Mouse (Mus musculus): Measurements from ENCODE around the gene Tcerg1l. TPM values are rescaled to one million over a fixed set of nuclear protein-coding genes. Genes with fewer than 3 reads are reported as not detected.

Gene Tcerg1l
- total RNA-seq, 2 experiments from 2014 or later, result 9.8 to 14.5 TPM

DNA sequence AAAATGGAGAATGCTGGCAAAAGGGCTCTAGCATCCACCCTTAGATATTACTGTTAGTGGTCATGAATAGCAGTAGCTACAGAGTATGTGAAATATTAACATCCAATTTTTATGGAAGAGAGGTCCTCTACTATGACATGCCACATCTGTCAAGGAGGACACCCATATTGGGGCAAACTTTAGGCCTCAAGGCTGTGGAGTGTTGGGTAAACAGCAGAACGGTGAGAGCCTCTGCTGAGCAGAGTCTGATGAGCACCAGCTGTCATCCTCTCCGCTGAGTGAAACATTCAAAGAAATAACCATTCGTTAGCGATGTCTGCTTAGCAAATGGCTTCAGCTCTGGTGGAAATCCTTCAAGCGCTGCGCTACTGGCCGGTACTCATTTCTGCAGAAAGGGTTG is 30.0 kb downstream of the Tcerg1l start:
- peak in 1 of 2 experiments; percentile 9 for DNase-seq (ENCODE audit: low spot score in 2 of 2)

DNA sequence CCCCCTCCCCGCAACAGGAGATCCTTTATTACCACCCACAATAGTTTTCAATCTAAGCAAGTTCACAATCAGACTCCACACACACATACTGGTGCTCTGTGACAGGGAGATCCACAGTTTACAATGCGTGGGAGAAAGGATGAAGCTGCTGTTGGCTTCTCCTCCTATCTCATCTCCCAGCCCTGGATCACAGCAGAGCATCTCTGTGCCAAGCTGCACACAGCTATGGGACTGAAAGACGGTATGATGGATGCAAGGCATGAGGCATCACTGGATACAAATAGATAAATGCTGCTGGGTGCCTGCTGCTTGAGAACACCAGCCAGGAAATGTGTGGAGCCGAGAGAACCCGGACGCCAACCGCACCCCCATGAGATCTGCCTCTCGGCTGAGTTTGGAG is 32.0 kb downstream of the Tcerg1l start:
- peak; percentile 22 to 30 for DNase-seq (ENCODE audit: low spot score in 2 of 2)

DNA sequence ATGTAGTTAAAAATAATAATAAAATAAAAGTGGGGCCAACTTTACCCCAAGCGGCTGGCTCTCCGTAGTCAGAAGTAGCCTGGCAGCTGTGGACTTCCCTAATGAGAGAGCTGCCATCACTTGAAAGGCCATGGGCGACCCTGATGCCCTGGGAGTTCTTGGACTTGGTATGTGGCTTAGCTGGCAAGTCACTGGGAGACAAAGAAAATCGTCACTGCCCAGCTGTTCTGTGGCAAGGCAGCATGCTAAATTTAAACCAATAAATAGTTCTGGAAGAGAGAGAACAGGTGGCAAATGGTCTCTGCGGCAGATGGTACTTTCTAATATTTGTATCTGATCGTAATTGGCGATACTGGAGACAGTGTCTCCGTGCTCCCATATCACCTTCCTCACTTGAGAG is 40.1 kb downstream of the Tcerg1l start:
- DNase-seq (ENCODE audit: low spot score in 2 of 2), result peak in 1 of 2 experiments; percentile 14

DNA sequence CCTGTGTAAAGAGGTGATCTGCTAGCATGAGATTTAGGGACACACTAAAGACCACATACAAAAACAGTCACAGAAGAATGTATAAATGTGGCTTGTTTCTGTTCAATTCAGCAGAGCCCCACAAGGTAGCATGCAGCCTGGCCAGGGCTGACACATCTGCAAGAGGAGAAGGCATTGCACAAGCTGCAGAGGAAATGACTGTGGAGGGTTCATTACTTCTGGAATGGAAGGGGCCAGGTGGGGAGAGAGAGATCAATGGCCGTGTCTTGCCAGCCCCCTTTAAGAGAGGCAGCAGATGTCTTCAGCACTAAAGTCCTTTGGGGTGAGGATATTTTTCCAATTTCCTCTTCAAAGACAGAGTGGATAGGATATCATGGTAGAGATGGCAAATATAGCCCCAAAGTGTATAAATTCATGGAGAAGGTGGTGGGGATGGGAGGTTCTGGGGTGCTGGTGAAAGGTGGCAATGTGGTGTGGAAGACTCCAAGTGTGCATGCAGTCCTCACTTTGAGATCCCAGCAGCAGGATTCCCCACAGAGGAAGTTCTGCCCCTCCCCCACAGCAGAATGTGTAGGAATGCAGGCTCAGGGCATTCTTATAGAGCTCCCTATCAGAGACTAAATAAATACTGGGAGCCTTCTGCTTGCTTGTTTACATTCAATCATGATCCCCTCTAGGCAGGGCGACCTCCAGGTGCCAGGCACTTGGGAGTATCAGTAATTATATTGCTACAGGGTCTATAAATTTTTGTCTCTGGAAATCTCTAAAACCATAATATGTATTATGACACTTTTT is 40.7 kb downstream of the Tcerg1l start:
- DNase-seq (ENCODE audit: low spot score in 2 of 2), result no peak

DNA sequence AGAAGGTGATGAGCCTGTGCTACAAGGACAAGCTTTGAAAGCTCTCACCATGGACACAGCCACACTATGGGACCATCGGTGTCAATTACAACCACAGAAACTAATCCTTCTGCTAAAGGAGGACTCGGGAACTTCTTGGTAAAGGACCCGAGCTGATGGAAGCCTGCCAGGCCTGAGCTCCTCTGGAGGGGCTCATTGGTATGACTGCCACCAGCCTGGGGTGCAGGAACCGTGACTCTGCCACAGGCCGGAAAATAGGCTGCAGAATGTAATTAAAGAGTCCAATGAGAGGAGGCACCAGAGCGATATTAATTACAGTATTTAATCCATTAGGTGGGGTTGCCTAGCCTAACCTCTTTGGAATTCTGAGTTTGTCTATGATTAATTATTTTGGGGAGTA is 52.1 kb downstream of the Tcerg1l start:
- no peak for DNase-seq (ENCODE audit: low spot score in 2 of 2)

DNA sequence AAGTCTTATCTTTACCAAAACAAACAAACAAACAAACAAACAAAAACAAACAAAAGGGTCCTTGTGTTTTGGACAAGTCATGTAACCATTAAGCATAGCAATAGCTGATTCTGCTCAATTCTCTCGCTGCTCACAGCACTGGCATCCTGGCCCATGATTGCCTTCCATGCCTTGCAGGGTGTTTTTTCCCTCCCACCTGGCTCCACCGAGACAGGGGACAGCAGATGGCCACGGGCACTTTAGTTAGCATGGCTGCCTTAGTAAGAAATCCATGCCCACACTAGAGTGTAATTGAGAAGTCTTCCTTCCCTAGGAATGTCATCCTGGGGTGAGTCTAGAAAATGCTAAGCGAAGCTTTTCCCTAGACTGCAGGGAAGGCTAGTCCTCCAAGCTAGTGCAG is 59.1 kb downstream of the Tcerg1l start:
- DNase-seq (ENCODE audit: low spot score in 2 of 2), result no peak

DNA sequence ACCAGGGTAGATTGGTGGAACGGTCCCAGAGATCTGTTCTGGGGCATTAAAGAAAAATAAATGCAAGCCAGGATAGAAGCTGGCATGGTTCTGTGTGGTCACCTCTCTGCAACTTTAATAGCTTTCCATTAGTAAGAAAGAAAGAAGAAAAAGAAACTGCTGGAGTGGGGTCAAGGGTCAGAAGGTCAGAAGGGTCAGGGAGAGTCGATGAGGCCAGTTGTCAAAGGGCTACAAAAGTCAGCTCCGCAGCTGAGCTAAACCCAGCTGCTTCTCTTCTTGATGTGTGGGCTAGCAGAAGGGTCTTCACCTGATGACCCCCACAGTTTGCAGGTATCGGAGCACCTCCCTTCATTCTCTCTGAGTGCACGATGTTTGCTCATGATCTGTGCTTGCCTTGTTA is 59.6 kb downstream of the Tcerg1l start:
- no peak for DNase-seq (ENCODE audit: low spot score in 2 of 2)

DNA sequence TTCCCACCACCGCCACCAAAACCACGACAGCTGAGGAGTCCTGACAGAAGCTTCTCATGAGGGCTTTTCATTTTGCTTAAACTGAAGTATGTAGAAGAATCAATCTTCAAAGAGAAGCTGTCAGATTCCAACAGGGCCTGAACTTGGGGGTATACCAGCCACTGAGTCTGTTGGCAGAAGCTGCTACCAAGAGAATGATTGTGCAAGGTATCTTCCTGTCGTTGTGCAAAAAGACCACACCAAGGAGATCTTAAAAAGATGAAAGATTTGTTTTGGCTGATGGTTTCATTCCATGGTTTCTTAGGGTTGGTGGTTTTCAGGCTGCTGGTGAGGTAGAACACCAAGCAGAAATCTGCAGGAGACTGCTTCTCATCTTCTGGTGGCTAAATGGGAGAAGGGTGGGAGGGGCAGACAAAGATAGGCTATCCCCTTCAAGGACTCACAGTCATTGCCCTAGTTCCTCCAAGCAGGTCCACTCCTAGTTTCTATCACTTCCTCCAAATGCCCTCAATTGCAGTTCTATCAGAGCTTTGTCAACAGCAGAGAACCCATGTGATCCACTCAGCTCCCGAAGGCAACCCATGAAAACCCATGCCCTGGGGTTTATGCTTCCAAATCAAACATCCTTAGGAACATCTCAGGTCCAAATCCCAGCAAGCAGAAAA is 64.9 kb downstream of the Tcerg1l start:
- no peak for DNase-seq (ENCODE audit: low spot score in 2 of 2)

DNA sequence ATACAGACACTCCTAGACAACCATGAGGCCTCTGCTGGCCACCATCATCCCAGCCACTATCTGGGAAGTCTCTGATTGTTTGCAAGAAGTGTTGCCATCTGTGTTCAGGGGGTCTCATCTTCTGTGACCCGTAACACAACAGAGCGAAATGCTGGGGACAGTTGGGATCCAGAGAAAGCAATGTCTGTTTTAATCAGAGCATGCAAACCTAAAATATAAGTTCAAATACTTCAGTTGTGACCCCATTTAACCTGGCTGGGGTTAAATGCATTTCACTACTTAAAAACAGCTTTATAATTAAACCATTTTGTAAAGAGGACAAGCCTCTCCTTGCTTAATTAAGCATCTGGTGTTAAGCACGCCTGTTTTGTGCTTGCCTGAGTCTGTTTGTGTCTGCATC is 66.3 kb downstream of the Tcerg1l start:
- no peak for DNase-seq (ENCODE audit: low spot score in 2 of 2)

DNA sequence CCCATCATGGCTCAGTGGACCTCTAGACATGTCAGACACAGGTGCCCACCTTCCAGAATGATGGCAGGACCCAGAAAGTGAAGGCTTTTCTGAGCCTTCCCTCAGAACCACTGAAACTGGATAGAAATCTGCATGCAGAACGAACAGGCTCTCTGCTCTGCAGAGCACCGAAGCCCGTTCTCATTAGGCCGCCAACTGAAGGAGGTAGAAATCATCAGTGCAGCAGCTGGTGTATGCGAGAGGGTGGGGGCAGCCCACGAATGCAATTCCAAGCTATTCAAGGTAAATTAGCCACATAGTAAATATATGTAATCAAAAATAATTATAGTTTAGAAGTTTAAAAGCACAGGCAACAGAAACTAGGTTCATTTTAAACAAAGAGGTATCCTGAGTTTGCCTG is 68.9 kb downstream of the Tcerg1l start:
- peak; percentile 14 to 16 for DNase-seq (ENCODE audit: low spot score in 2 of 2)

DNA sequence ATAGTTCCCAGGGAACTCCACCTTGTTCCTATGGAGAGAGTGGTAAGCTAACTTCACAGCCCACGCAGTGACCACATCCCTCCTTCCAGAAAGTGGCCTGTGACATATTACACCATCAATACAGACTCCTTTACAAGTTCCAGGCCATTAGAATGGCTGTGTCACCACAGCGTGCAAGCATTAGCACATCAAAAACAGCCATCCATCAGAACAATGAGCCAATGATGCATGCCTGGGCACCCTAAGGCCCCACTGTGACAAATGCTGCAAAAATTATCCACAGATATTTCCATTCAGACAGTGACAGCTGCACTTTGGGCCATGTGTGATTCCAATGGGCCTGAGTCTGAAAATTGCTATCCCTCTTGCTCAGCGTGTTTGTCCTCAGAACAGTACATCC is 70.8 kb downstream of the Tcerg1l start:
- DNase-seq (ENCODE audit: low spot score in 2 of 2), result no peak

DNA sequence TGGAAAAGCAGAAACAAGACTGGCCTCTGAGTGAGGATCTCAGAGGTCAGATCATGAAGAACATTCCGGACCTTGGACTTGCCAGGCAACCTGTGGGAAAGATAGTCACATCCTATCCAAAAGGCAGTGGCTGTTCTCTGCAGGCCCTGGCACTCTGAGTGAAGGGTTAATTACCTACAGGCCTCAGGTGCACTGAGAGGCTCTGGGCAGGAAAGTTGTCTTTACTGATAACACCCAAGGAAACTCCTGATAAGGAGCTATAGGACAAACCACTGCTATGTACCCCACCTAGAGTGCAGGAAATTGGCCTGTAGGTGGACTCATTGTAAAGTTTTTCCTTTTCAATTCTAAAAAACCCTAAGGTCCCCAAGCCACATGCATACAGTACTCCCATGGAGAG is 83.8 kb downstream of the Tcerg1l start:
- DNase-seq (ENCODE audit: low spot score in 2 of 2), result no peak

DNA sequence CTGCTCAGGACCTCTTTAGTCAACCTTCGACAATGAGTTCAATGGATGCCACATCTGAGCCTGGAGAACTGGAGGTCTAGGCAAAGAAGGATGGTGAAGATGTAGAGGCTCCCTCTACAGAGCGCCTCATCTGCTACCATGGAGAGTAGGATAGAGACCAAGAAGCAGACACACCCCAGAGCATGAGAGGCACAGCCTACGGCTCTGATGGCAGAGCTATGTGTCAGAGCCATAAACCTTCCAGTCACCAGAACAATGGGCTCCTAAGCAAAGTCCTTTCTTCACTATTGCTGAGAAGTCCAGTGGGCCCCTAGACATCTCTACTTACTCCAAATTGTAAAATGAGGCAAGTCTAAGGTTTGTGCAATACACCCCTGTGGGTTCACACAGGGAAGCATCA is 91.4 kb downstream of the Tcerg1l start:
- DNase-seq (ENCODE audit: low spot score in 2 of 2), result no peak

DNA sequence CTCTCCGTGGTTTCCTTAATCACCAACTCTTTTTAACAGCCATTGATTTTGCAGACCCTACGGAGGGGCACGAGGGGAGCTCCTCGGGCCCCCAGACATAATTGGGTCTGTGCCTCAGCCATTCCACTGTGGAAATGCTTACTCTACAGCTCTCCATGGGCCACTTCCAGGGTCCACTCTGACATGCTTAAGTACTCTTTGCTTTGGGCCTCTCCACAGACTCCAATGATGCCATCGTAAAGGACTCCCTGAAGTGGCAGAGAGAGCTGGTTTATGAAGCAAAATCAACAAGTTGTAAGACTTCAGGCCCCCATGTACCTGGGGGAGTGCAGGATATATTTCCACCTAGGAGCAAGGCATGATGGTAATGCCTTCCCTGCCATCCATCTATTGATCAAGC is 112.7 kb downstream of the Tcerg1l start:
- no peak for DNase-seq (ENCODE audit: low spot score in 2 of 2)

DNA sequence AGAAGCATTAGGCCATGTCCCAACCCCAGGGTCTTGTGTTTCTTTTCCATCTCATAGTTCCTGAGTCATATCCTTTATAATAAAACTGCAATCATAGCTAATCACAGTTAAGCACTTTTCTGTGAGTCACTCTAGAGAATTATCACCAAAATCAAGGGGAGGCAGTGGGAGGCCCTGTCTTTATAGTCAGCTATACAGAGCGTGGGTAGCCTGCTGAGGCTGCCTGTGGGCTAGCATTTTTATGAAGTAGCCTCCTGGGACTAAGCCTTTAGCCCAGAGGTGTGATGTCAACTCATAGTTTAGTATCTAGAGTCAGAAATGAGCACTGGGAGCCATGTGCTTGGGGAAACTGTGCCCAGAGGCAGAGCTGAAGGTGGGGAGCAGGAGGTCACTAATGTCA is 122.3 kb downstream of the Tcerg1l start:
- no peak for DNase-seq (ENCODE audit: low spot score in 2 of 2)

DNA sequence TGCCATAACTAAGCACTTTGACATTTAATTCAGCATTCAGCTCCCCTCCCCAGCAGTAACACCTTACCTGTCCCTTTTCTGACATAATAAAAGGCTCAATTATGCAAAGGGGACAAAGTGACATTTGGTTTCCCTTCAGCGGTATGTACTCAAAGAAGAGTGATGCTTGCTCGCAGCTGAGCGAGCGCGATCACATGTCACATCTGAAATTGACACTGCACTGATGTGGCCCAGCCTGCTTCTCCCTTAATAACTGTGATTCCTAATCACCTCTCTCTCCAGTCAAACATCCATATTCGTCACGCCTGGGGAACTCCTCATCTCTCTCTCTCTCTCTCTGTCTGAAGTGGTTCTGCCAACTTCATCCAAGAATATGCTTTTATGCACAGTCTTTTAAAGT is 126.2 kb downstream of the Tcerg1l start:
- DNase-seq (ENCODE audit: low spot score in 2 of 2), result no peak

DNA sequence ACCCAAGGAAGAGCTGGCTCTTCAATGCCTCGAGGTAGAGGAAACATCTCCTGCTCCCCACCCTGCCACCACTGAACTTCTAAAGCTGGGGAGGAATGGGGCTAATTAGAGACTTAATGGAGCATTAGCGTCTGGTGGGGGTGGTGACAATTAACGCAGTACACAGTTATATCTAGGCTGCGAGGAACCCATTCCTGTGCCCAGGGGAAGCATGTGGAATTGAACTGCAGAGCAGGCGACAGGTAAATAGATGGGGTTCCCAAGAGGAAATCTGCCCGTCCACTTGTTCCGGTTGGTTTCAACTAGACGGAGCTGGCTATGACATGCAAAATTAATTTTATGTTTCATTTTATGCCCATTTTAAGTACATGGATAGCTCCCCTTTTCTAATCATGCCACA is 128.1 kb downstream of the Tcerg1l start:
- no peak for DNase-seq (ENCODE audit: low spot score in 2 of 2)

DNA sequence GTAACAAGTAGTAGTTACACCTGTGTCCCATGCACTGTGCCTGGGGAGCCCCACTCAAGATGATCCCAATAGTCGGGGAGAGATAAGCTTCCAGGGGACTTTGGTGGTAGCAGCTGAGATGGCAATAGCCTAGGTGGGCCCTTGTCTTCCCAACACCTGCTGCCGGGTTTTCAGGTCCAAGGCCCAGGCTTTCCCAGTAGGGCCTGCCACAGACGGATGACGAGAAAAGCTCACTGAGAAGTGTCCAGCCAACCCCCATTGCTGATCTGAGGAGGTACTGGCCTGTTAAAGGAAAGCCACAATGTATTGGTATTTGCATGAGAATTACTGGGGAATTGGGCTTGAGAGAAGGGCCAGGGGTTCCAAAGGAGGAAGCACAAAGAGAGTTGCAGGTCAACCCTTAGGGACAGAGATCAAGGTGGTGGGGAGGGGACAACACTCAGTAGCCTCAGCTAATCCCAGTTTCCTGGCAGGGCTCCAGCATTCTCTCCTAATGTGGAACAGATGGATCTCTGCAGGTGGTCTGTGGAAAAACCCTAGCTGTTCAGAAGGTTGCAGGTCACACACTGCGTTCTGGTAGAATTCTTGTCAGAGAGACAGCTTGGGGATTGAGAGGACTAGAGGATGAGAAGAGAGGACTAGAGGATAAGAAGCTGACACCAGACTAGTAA is 129.4 kb downstream of the Tcerg1l start:
- DNase-seq (ENCODE audit: low spot score in 2 of 2), result no peak

DNA sequence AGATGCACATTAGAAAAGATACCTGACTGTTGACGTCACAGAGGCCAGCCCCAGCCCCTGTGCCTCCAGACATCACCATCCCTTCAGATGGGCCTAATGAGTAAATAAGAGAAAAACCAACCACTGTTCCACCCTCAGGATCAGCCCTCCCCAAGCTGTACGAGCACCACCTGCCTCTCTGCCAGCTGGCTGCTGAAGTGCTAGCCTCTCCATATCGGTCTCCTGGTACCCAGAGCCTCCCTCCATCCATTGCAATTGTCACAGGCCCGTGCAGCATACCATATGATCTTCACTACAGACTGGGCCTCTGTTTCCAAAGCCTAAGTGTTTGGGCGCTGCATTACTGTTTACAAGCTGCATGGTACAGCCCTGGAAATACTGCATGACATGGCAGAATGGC is 148.9 kb downstream of the Tcerg1l start:
- DNase-seq (ENCODE audit: low spot score in 2 of 2), result no peak

DNA sequence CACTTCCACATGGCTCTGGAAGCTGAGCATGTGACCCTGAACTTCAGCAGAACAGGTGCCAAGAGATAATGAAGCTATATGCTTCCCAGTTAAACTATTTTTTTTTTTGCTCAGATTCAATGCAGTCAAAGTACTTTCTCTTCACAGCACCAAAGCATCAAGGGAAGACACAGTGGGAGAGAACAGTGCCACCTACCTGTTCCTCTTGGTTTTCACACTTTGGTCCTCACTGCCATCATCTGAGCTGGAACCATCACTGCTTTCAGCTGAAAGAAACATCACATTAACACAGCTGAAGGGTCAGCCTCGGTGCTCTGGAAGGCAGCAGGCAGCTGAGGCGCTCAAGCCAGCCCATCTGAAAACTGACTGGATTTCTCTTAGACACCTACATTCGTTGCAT is 149.4 kb downstream of the Tcerg1l start:
- DNase-seq (ENCODE audit: low spot score in 2 of 2), result peak in 1 of 2 experiments; percentile 38

DNA sequence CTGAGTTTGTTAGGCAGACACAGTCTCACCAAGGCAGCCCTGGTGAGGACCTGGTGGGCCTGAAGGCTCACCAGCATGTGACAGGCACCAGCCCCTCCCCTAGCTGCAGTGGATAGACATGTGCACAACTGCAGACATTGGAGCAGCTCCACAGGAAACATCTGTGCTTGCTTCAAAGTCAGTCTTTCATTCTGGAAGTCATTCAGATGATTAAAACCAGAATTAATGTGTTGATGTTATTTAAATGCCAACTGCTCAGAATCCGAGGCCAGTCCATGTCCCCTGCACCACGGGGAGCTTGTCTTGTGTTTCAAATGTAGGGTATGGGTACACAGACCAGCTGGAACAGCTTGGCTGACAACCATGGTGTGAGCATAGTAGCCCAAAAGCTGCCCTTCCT is 150.8 kb downstream of the Tcerg1l start:
- no peak for DNase-seq (ENCODE audit: low spot score in 2 of 2)

DNA sequence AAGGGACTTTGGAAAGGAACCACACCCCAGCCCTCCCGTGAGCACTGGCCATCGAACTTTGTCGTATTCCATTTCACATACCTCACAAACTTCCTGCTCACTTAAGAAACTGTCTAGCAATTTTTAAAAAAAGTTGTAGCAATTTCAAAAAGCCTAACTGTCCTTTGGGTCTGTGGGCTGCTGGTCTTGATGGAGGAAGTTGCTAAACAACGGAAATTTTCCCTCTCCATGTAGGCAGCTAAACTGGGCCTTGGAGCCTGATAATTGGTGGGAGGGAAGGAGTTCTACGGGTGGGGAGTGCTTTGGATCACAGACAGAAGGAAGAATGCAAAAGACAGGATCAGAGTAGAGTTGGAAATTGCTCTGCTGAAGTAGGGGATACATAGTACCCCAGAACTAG is 155.3 kb downstream of the Tcerg1l start:
- DNase-seq (ENCODE audit: low spot score in 2 of 2), result no peak
